Mouse (Mus musculus) stomach, postnatal 0 days (tissue): ENCODE data around the gene Slc25a13. TPM values are rescaled to one million over a fixed set of nuclear protein-coding genes. Genes with fewer than 3 reads are reported as not detected.
"Not testable (repeated sequence)": the region's sequence is repeated elsewhere in the genome, so short reads cannot be mapped to it uniquely, and the experiment has no call there.

Source experiments
- ATAC-seq: fragments of 200-750 bp; cut with Nextera tagmentation; 2 replicates; pipeline ENCODE4 v1.8.0; 2017; ENCODE audit not compliant: low FRiP score, low TSS enrichment
- DNase-seq: peaks from one replicate; pipeline ENCODE4 v3.0.0-alpha.2; 2016; ENCODE audit warnings: low spot score
- H3K27ac ChIP-seq: fragments of 300-500 bp; sonication (generic); replicated peaks from 2 replicates; pipeline ENCODE4 v1.5.1; 2014; ENCODE audit warnings: mild to moderate bottlenecking, control low read depth
- H3K27me3 ChIP-seq: fragments of 300-500 bp; sonication (generic); 2 replicates; pipeline ENCODE4 v1.6.1; 2014; ENCODE audit warnings: low read length; ENCODE audit not compliant: control insufficient read depth, insufficient read depth
- H3K36me3 ChIP-seq: fragments of 300-500 bp; sonication (generic); 2 replicates; pipeline ENCODE4 v1.6.1; 2014; ENCODE audit warnings: low read length, mixed read lengths; ENCODE audit not compliant: control insufficient read depth, insufficient read depth
- H3K4me1 ChIP-seq: fragments of 300-500 bp; sonication (generic); replicated peaks from 2 replicates; pipeline ENCODE4 v1.6.1; 2014; ENCODE audit warnings: antibody characterized with exemption; ENCODE audit not compliant: control insufficient read depth, insufficient read depth
- H3K4me2 ChIP-seq: fragments of 300-500 bp; sonication (generic); replicated peaks from 2 replicates; pipeline ENCODE4 v1.6.1; 2014; ENCODE audit warnings: low read depth, mild to moderate bottlenecking, control low read depth, moderate library complexity
- H3K4me3 ChIP-seq: fragments of 300-500 bp; sonication (generic); 2 replicates; pipeline ENCODE4 v1.5.1; 2014; ENCODE audit warnings: low read depth, low read length, control low read depth
- H3K9ac ChIP-seq: fragments of 300-500 bp; sonication (generic); 2 replicates; pipeline ENCODE4 v1.6.1; 2014; ENCODE audit warnings: mild to moderate bottlenecking, low read length, control low read depth, mixed read lengths
- H3K9me3 ChIP-seq: fragments of 300-500 bp; sonication (generic); 2 replicates; pipeline ENCODE4 v1.6.1; 2016; ENCODE audit warnings: low read length; ENCODE audit not compliant: control insufficient read depth
- CTCF ChIP-seq: IDR thresholded peaks from 2 replicates; pipeline ENCODE4 v1.5.1; 2016; ENCODE audit warnings: antibody characterized with exemption, low read depth, mild to moderate bottlenecking, moderate library complexity
- EP300 ChIP-seq: optimal IDR thresholded peaks from 2 replicates; pipeline ENCODE3; 2016; ENCODE audit warnings: antibody characterized with exemption
- WGBS: fragments of 180-500 bp; shearing (Covaris S2); extraction: QIAGEN DNeasy Blood & Tissue Kit; methylation state at CpG from one replicate; pipeline ENCODE4 v1.1.7; 2014; 5-methylcytosine and 5-hydroxymethylcytosine counted together
- polyA plus RNA-seq: library from polyadenylated mRNA; unstranded; fragments of >200 nt; fragmentation: Nextera tagmentation; extraction: Ambion mirVana; gene quantifications from 2 replicates; pipeline ENCODE4 v1.2.1, GENCODE M21; 2015

Gene Slc25a13
- polyA plus RNA-seq, 1 experiment from 2014 or later = 18.5 TPM

GRCm38 (mm10) chr6:6188970-6189369 lies 28.0 kb downstream of the Slc25a13 start:
- H3K4me3 ChIP-seq = no peak overlapping the region
- no peak overlapping the region for H3K9ac ChIP-seq
- ATAC-seq (no peak), DNase-seq (no peak)
- TF ChIP-seq EP300 (no peak), CTCF (no peak)
- 84% methylated on average over 6 of the region's 6 CpGs for WGBS
- H3K9me3 ChIP-seq = no peaks in the 10 kb centered on the region
- H3K4me2 ChIP-seq = no peak overlapping the region
- H3K4me1 ChIP-seq = no peaks in the 10 kb centered on the region
- H3K27me3 ChIP-seq = no peaks in the 10 kb centered on the region
- H3K36me3 ChIP-seq = no peaks in the 10 kb centered on the region
- H3K27ac ChIP-seq = no peak overlapping the region

- ATAC-seq (no peak), DNase-seq (no peak)
- no peaks in the 10 kb centered on the region for H3K36me3 ChIP-seq
- no peaks in the 10 kb centered on the region for H3K27me3 ChIP-seq
- H3K27ac ChIP-seq = no peak overlapping the region
- WGBS = 76% methylated on average over 4 of the region's 4 CpGs
- H3K4me1 ChIP-seq = no peaks in the 10 kb centered on the region
- no peaks in the 10 kb centered on the region for H3K9me3 ChIP-seq
- no peak overlapping the region for H3K4me3 ChIP-seq
- H3K9ac ChIP-seq = no peak overlapping the region
- H3K4me2 ChIP-seq = no peak overlapping the region
- TF ChIP-seq EP300 (no peak), CTCF (no peak)
Measured at GRCm38 (mm10) chr6:6186468-6186867, 30.5 kb downstream of the Slc25a13 start.

GRCm38 (mm10) chr6:6185735-6186068 lies 31.3 kb downstream of the Slc25a13 start:
- no peak for TF ChIP-seq EP300
- no peak for TF ChIP-seq CTCF
- DNase-seq (no peak), ATAC-seq (no peak)
- H3K9ac ChIP-seq = no peak overlapping the region
- no peaks in the 10 kb centered on the region for H3K36me3 ChIP-seq
- H3K4me2 ChIP-seq = no peak overlapping the region
- H3K4me1 ChIP-seq = no peaks in the 10 kb centered on the region
- no peak overlapping the region for H3K27ac ChIP-seq
- H3K9me3 ChIP-seq = no peaks in the 10 kb centered on the region
- WGBS = 59% methylated on average over 3 of the region's 3 CpGs
- H3K4me3 ChIP-seq = no peak overlapping the region
- no peaks in the 10 kb centered on the region for H3K27me3 ChIP-seq

- no peak overlapping the region for H3K4me2 ChIP-seq
- WGBS = 40% methylated on average over 7 of the region's 7 CpGs
- no peaks in the 10 kb centered on the region for H3K36me3 ChIP-seq
- H3K27me3 ChIP-seq = no peaks in the 10 kb centered on the region
- H3K4me3 ChIP-seq = no peak overlapping the region
- no peaks in the 10 kb centered on the region for H3K9me3 ChIP-seq
- ATAC-seq (peak; percentile 74), DNase-seq (peak; percentile 46)
- H3K9ac ChIP-seq = no peak overlapping the region
- no peak for TF ChIP-seq CTCF
- no peak for TF ChIP-seq EP300
- no peak overlapping the region for H3K27ac ChIP-seq
- no peaks in the 10 kb centered on the region for H3K4me1 ChIP-seq
Measured at GRCm38 (mm10) chr6:6184921-6185734, 31.8 kb downstream of the Slc25a13 start.

GRCm38 (mm10) chr6:6183601-6184000 lies 33.4 kb downstream of the Slc25a13 start:
- 47% methylated on average over 8 of the region's 8 CpGs for WGBS
- no peak overlapping the region for H3K4me3 ChIP-seq

GRCm38 (mm10) chr6:6182191-6182590 lies 34.8 kb downstream of the Slc25a13 start:
- DNase-seq (no peak), ATAC-seq (no peak)
- Histone ChIP-seq H3K27ac (no peak overlapping the region), H3K4me3 (no peak overlapping the region), H3K9me3 (no peaks in the 10 kb centered on the region), H3K9ac (no peak overlapping the region), H3K4me1 (no peaks in the 10 kb centered on the region), H3K4me2 (no peak overlapping the region), H3K27me3 (no peaks in the 10 kb centered on the region), H3K36me3 (no peaks in the 10 kb centered on the region)
- 93% methylated on average over 7 of the region's 7 CpGs for WGBS
- TF ChIP-seq CTCF (no peak), EP300 (no peak)

More at GRCm38 (mm10) chr6:6183601-6184000, 33.4 kb downstream of the Slc25a13 start:
- H3K4me1 ChIP-seq = no peaks in the 10 kb centered on the region
- H3K9ac ChIP-seq = no peak overlapping the region
- H3K27ac ChIP-seq = no peak overlapping the region
- no peaks in the 10 kb centered on the region for H3K9me3 ChIP-seq
- no peaks in the 10 kb centered on the region for H3K36me3 ChIP-seq
- H3K4me2 ChIP-seq = no peak overlapping the region
- ATAC-seq = no peak
- 0 out of 2 replicates have a peak, but pooled peaks have one; percentile 16 for TF ChIP-seq CTCF
- TF ChIP-seq EP300 = no peak
- DNase-seq = no peak
- no peaks in the 10 kb centered on the region for H3K27me3 ChIP-seq

GRCm38 (mm10) chr6:6178341-6178740 lies 38.6 kb downstream of the Slc25a13 start:
- not testable (repeated sequence) for H3K9ac ChIP-seq, H3K4me3 ChIP-seq, H3K27me3 ChIP-seq, H3K4me2 ChIP-seq, H3K27ac ChIP-seq, H3K4me1 ChIP-seq, H3K36me3 ChIP-seq, ATAC-seq, H3K9me3 ChIP-seq, DNase-seq
- 94% methylated on average over 15 of the region's 15 CpGs for WGBS
